Mouse (Mus musculus) megakaryocyte-erythroid progenitor cell, adult 5-6 weeks (primary cell): ENCODE results near the gene 1600015I10Rik. TPM values are rescaled to one million over a fixed set of nuclear protein-coding genes. Genes with fewer than 3 reads are reported as not detected.
"Not testable (repeated sequence)": the region's sequence is repeated elsewhere in the genome, so short reads cannot be mapped to it uniquely, and the experiment has no call there.

Source experiments
- ATAC-seq: replicated peaks from 2 replicates; pipeline ENCODE4 v1.8.0; 2016; ENCODE audit warnings: mild to moderate bottlenecking, inconsistent platforms; ENCODE audit not compliant: severe bottlenecking, poor library complexity, low FRiP score, low TSS enrichment
- total RNA-seq, 2 experiments: library from RNA; stranded (forward) in 1 of 2; stranded (reverse) in 1 of 2; fragments of 200-1000, 215-1000 nt in 1 of 2; fragments of >200 nt in 1 of 2; fragmentation: Nextera tagmentation in 1 of 2; gene quantifications; 2 replicates each; pipeline ENCODE4 v1.2.3; 2014 to 2017

The 1600015I10Rik gene
- not detected in 2 replicates for total RNA-seq (2014; fragmentation: Nextera tagmentation)
- not detected in 2 replicates for total RNA-seq (2017)

GRCm38 (mm10) chr6:48929595-48929994 lies at the start of gene 1600015I10Rik:
TSS of gene 1600015I10Rik (plus strand) at chr6:48929895.
- ATAC-seq: no peak

DNA sequence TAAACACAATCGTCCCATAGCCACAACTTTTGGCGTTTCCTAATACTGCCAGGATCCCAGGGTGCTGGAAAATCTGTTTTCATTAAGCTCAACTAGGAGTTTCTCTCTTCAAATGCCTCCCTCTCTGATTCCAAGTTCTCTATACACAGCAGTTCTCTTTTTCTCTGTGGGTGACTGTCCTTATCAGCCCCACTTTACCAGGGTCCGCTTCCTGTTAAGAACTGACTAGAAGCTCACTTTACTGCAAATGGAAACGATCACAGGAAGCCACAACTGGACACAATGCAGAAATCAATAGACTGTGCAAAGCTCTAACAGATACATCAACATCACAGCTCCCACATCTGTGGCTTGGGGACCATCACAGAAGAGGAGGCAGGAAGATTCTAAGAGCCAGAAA lies 35.5 kb upstream of the 1600015I10Rik start:
- 0 out of 2 replicates have a peak, but pooled peaks have one; percentile 34 for ATAC-seq

GRCm38 (mm10) chr6:48894938-48895818 lies 34.5 kb upstream of the 1600015I10Rik start:
- ATAC-seq: no peak

DNA sequence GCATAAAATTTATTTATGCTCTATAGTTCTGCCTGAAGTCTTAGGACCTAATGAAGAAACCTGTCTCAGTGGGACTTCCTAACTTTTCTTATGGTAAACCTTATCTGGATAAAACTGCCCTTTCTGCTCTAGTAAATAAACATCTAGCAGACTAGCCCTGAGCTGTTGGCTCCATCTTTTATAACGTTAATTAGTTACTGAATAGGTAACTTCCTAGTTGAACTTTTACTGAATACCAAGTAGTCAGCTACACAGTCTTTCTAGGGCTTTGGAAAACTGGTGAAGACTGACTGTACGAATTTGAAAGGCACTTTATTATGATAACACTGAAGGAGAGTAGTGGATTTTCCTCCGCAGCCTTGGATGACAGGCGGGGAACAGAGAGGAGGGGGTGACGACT lies 33.8 kb upstream of the 1600015I10Rik start:
- ATAC-seq: no peak

GRCm38 (mm10) chr6:48896956-48897355 lies 32.7 kb upstream of the 1600015I10Rik start:
- ATAC-seq: no peak

DNA sequence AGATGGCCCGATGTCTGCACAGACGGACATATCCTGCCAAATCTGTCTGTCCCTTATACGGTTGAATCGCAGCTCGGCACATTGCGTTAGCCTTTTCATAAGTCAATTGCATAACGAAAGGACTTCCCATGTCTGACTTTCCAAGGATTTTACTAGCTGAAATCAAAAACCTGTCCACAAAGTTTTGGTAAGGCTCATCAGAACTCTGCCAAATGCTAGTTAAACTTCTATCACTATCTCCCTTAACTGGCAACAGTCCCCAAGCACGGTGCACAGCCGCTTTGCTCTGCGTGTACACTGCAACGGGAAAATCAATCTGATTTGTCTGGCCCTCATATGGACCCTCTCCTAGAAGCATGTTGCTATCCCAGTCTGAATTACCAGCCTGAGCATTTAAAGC lies 28.4 kb upstream of the 1600015I10Rik start:
- not testable (repeated sequence) for ATAC-seq

- ATAC-seq: no peak
Measured at GRCm38 (mm10) chr6:48902511-48903406, 26.9 kb upstream of the 1600015I10Rik start.

- no peak for ATAC-seq
Measured at GRCm38 (mm10) chr6:48903437-48903836, 26.3 kb upstream of the 1600015I10Rik start.

DNA sequence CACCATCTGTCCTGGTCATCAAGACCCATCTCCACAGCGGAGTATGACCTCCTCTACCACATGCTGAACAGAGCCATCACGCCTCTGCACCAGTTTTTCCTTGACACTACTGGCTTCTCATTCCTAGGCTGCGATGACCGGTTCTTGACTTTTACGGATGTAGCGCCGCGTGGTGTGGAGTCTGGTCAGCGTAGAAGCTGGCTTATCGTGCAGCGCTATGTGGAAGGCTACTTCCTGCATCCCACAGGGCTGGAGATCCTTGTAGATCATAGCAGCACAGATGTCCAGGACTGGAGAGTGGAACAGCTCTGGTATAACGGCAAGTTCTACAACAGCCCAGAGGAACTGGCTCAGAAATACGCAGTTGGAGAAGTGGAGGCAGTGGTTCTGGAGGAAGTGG lies 24.1 kb upstream of the 1600015I10Rik start:
- ATAC-seq: no peak

- ATAC-seq: no peak
Measured at GRCm38 (mm10) chr6:48906371-48906770, 23.3 kb upstream of the 1600015I10Rik start.

- ATAC-seq: no peak
Measured at GRCm38 (mm10) chr6:48909229-48909628, 20.5 kb upstream of the 1600015I10Rik start.

- ATAC-seq: no peak
Measured at GRCm38 (mm10) chr6:48912033-48912432, 17.7 kb upstream of the 1600015I10Rik start.

- no peak for ATAC-seq
Measured at GRCm38 (mm10) chr6:48913587-48913986, 16.1 kb upstream of the 1600015I10Rik start.

DNA sequence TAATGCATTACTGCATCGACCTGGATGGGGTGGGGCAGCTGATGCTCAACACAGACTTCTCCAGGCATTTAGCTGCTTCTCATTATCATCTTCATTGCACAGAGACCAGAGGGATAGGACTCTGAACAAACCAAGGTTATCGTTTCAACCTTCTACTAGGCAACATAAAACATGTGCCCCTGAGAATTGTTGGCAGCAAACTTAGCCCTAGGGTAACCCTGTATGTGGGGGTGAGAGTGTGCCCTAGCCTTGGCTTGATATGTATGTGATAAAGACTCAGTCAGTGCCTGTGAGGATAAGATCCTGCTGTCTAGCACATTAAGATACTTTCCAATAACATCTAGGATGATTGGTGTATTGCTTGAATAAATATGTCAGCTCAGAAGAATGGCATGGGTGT lies 19.9 kb downstream of the 1600015I10Rik start:
- no peak for ATAC-seq

DNA sequence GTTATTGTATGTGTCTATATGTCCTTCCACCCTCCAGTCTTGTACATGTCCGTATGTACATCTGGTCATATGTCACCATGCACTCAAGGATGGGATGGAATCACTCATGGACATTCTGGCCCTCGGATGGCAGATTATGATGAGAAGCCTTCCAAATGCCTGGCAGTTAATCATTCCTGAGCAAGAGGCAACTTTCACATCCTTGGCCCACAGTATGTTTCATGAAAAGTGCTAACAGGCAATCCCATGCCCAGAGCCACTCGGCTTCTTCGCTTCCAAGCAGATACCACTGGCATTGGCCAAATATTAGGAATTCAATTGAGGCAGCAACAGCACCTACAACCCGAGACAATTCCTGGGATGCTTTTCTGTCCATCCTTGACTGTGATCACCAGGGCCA lies 21.0 kb downstream of the 1600015I10Rik start:
- no peak for ATAC-seq

GRCm38 (mm10) chr6:48951630-48952029 lies 21.9 kb downstream of the 1600015I10Rik start:
- no peak for ATAC-seq

DNA sequence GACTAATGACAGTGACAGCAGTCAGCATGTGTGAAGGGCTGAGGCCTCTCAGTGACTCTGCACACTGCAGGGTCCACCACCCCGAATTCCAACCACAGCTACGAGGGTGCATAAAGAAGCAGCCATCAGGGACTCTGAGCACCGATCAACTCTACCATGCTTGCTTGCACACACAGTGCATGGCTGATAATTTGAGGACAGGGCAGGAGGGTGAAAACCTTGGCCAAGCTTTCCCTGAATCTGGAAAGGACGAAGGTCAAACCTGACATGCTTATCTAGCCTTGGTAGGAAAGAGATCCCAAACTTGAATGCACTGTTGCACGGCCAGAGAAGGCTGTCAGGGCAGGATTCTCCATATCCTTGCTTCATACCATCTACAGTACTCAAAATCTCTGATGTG lies 23.5 kb downstream of the 1600015I10Rik start:
- no peak for ATAC-seq

DNA sequence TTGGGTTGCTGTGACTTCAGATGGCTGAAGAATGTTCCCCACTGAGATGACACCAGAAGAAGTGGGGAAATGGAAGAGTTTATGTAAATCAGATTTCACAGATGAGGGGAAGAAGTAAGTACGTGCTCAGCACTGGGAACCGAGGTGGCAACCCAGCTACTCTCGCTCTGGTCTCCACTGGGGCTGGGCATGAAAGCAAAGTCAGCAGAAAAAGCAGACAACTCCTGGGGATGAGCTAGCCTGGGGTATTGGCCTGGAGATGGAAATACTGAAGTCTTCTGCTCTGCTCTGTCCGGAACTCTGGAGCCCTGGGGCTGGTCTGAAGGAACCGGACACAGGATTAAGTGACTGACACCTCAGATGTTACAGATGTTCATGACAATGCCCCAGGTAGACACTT lies 24.5 kb downstream of the 1600015I10Rik start:
- ATAC-seq: no peak

- ATAC-seq: no peak
Measured at GRCm38 (mm10) chr6:48954946-48955345, 25.3 kb downstream of the 1600015I10Rik start.

DNA sequence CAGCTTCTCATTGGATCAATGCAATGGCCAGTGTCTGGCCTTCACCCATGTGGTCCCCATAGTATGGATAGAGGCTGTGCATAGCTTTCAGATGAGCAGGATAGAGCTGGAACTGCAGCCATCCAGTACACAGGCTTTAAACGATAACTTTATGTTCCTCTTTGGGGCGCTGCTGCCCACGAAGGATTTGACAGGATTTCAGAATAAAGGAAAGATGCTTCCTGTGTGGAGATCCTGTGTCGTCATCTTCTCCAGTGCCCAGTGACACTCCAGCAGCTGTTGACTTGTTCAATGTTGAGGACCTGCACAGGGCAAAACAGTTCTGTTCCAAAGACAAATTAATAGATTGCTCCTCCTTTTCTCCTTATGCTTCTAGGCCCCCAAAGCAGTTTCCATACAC lies 27.1 kb downstream of the 1600015I10Rik start:
- no peak for ATAC-seq
